Mouse (Mus musculus) liver, embryonic 14 days (tissue): Measurements from ENCODE around the gene Hmgn1. TPM values are rescaled to one million over a fixed set of nuclear protein-coding genes. Genes with fewer than 3 reads are reported as not detected.

Experiments
- polyA plus RNA-seq: library from polyadenylated mRNA; depleted of rRNA; stranded (reverse); fragments of >200 nt; gene quantifications from 2 replicates; pipeline ENCODE4 v1.2.3, GENCODE M21; 2012; rRNA removed

Gene Hmgn1
- polyA plus RNA-seq: 65.9 and 66.3 TPM in 2 replicates

GRCm38 (mm10) chr16:96127657-96128344, at the start of gene Hmgn1:
Hmgn1 (minus strand) TSS chr16:96127729.

GRCm38 (mm10) chr16:96145110-96145800, 17.7 kb upstream of the Hmgn1 start, which contains the start of gene Wrb:
Wrb (plus strand) TSS chr16:96145407.

GRCm38 (mm10) chr16:96082301-96083178, 45.0 kb downstream of the Hmgn1 start, which contains the start of gene Brwd1:
Brwd1 (minus strand) TSS chr16:96082526.

Other genes with a start within 250 kb of the Hmgn1 start
- 29.3 and 33.2 TPM in 2 replicates for gene Psmg1, start 136.8 kb downstream of the Hmgn1 start, polyA plus RNA-seq
- gene Brwd1, start 45.2 kb downstream of the Hmgn1 start, polyA plus RNA-seq: 6.7 and 8.0 TPM in 2 replicates
- gene Wrb, start 17.7 kb upstream of the Hmgn1 start, polyA plus RNA-seq: 5.2 and 8.0 TPM in 2 replicates
- 0.05 and 0.08 TPM in 2 replicates for gene Lca5l, start 64.5 kb upstream of the Hmgn1 start, polyA plus RNA-seq
- gene Sh3bgr, start 72.7 kb upstream of the Hmgn1 start, polyA plus RNA-seq: 0.43 and 2.3 TPM in 2 replicates
- gene B3galt5, start 108.1 kb upstream of the Hmgn1 start, polyA plus RNA-seq: 0.07 and 0.10 TPM in 2 replicates